Mouse (Mus musculus): ENCODE data around the gene Eef1a2. TPM values are rescaled to one million over a fixed set of nuclear protein-coding genes. Genes with fewer than 3 reads are reported as not detected.

Eef1a2 gene
- total RNA-seq (2023; ENCODE audit: inconsistent age), result not detected in 4 replicates

GRCm38 (mm10) chr2:181156248-181157121 lies at the start of gene Eef1a2:
TSS of gene Eef1a2 (minus strand) at chr2:181157014.

GRCm38 (mm10) chr2:181202422-181202821 lies 45.6 kb upstream of the Eef1a2 start, which contains the start of gene Ptk6:
TSS of gene Ptk6 (minus strand) at chr2:181202789.

GRCm38 (mm10) chr2:181187121-181188000 lies 30.5 kb upstream of the Eef1a2 start, which contains the start of gene Ppdpf:
TSS of gene Ppdpf (plus strand) at chr2:181187247.

GRCm38 (mm10) chr2:181134591-181135445 lies 22.0 kb downstream of the Eef1a2 start, which contains the start of gene Kcnq2:
TSS of gene Kcnq2 (minus strand) at chr2:181135300.

Other genes starting within 250 kb of the Eef1a2 start
- gene Ythdf1, start 236.1 kb downstream of the Eef1a2 start, total RNA-seq (2023; ENCODE audit: inconsistent age), result 84.3 to 94.2 TPM (median 88.3 TPM) in 4 replicates
- gene Birc7, start 228.0 kb downstream of the Eef1a2 start, total RNA-seq (2023; ENCODE audit: inconsistent age), result not detected in 4 replicates
- not detected in 4 replicates for gene Nkain4, start 202.3 kb downstream of the Eef1a2 start, total RNA-seq (2023; ENCODE audit: inconsistent age)
- 78.6 to 86.2 TPM (median 81.3 TPM) in 4 replicates for gene Arfgap1, start 189.8 kb downstream of the Eef1a2 start, total RNA-seq (2023; ENCODE audit: inconsistent age)
- 1.3 to 3.4 TPM (median 1.7 TPM) in 4 replicates for gene Col20a1, start 170.5 kb downstream of the Eef1a2 start, total RNA-seq (2023; ENCODE audit: inconsistent age)
- not detected in 4 replicates for gene Chrna4, start 113.5 kb downstream of the Eef1a2 start, total RNA-seq (2023; ENCODE audit: inconsistent age)
- not detected in 4 replicates for gene Kcnq2, start 21.7 kb downstream of the Eef1a2 start, total RNA-seq (2023; ENCODE audit: inconsistent age)
- 186 to 195 TPM (median 191 TPM) in 4 replicates for gene Ppdpf, start 30.2 kb upstream of the Eef1a2 start, total RNA-seq (2023; ENCODE audit: inconsistent age)
- gene Ptk6, start 45.8 kb upstream of the Eef1a2 start, total RNA-seq (2023; ENCODE audit: inconsistent age), result 0.16 to 0.42 TPM (median 0.30 TPM) in 3 of 4 replicates, not detected in the other
- gene Srms, start 56.2 kb upstream of the Eef1a2 start, total RNA-seq (2023; ENCODE audit: inconsistent age), result 1.6 to 3.2 TPM (median 2.6 TPM) in 4 replicates
- gene Fndc11, start 63.0 kb upstream of the Eef1a2 start, total RNA-seq (2023; ENCODE audit: inconsistent age), result 0.45 to 1.2 TPM (median 0.86 TPM) in 3 of 4 replicates, not detected in the other
- 330 to 405 TPM (median 363 TPM) in 4 replicates for gene Helz2, start 85.0 kb upstream of the Eef1a2 start, total RNA-seq (2023; ENCODE audit: inconsistent age)
- 54.4 to 67.7 TPM (median 58.3 TPM) in 4 replicates for gene Gmeb2, start 131.0 kb upstream of the Eef1a2 start, total RNA-seq (2023; ENCODE audit: inconsistent age)
- gene Stmn3, start 157.5 kb upstream of the Eef1a2 start, total RNA-seq (2023; ENCODE audit: inconsistent age), result not detected in 4 replicates
- gene Rtel1, start 162.7 kb upstream of the Eef1a2 start, total RNA-seq (2023; ENCODE audit: inconsistent age), result 100 to 125 TPM (median 112 TPM) in 4 replicates
- gene Zgpat, start 207.9 kb upstream of the Eef1a2 start, total RNA-seq (2023; ENCODE audit: inconsistent age), result 66.0 to 80.8 TPM (median 75.7 TPM) in 4 replicates
- gene Arfrp1, start 208.4 kb upstream of the Eef1a2 start, total RNA-seq (2023; ENCODE audit: inconsistent age), result 88.0 to 95.4 TPM (median 92.8 TPM) in 4 replicates
- 57.8 to 65.4 TPM (median 60.3 TPM) in 4 replicates for gene Lime1, start 223.1 kb upstream of the Eef1a2 start, total RNA-seq (2023; ENCODE audit: inconsistent age)

Data from B cell, adult (primary cell).